Mouse (Mus musculus): ENCODE results near the gene Plch2. TPM values are rescaled to one million over a fixed set of nuclear protein-coding genes. Genes with fewer than 3 reads are reported as not detected.

Gene Plch2
- polyA plus RNA-seq, 1 experiment = not detected

GRCm38 (mm10) chr4:155076677-155077076 lies 20.1 kb upstream of the Plch2 start:
- TF ChIP-seq GATA1 (IDR thresholded peaks at IDR 0.05; ENCODE audit: low read length) (no peak), TAL1 (IDR thresholded peaks at IDR 0.05; ENCODE audit: low read length) (no peak)
- peaks cover 89% of the 10 kb centered on the region for H3K36me3 ChIP-seq (ENCODE audit: control insufficient read depth)

GRCm38 (mm10) chr4:155075813-155076212 lies 19.2 kb upstream of the Plch2 start:
- H3K36me3 ChIP-seq (ENCODE audit: control insufficient read depth) = peaks cover 91% of the 10 kb centered on the region
- H3K4me1 ChIP-seq (ENCODE audit: control insufficient read depth) = peaks cover 2% of the 10 kb centered on the region; the same call in 1 of the 2 replicates
- H3K9me3 ChIP-seq (ENCODE audit: control insufficient read depth, low read length) = no peaks in the 10 kb centered on the region
- TF ChIP-seq TAL1 (IDR thresholded peaks at IDR 0.05; ENCODE audit: low read length) = no peak
- no peak for TF ChIP-seq GATA1 (IDR thresholded peaks at IDR 0.05; ENCODE audit: low read length)
- H3K4me3 ChIP-seq (replicated peaks) = no peak overlapping the region
- no peaks in the 10 kb centered on the region for H3K27me3 ChIP-seq (ENCODE audit: control insufficient read depth)

More at GRCm38 (mm10) chr4:155076677-155077076, 20.1 kb upstream of the Plch2 start:
- H3K4me3 ChIP-seq (replicated peaks) = no peak overlapping the region
- peaks cover 4% of the 10 kb centered on the region; the same call in 1 of the 2 replicates for H3K4me1 ChIP-seq (ENCODE audit: control insufficient read depth)
- no peaks in the 10 kb centered on the region for H3K27me3 ChIP-seq (ENCODE audit: control insufficient read depth)
- H3K9me3 ChIP-seq (ENCODE audit: control insufficient read depth, low read length) = no peaks in the 10 kb centered on the region

- Histone ChIP-seq H3K4me3 (replicated peaks) (no peak overlapping the region), H3K9me3 (ENCODE audit: control insufficient read depth, low read length) (no peaks in the 10 kb centered on the region), H3K27me3 (ENCODE audit: control insufficient read depth) (no peaks in the 10 kb centered on the region), H3K4me1 (ENCODE audit: control insufficient read depth) (peaks cover 2% of the 10 kb centered on the region; the same call in 1 of the 2 replicates), H3K36me3 (ENCODE audit: control insufficient read depth) (peaks cover 91% of the 10 kb centered on the region)
- TF ChIP-seq GATA1 (IDR thresholded peaks at IDR 0.05; ENCODE audit: low read length) (no peak), TAL1 (IDR thresholded peaks at IDR 0.05; ENCODE audit: low read length) (no peak)
Measured at GRCm38 (mm10) chr4:155075137-155075536, 18.6 kb upstream of the Plch2 start.

- Histone ChIP-seq H3K27me3 (ENCODE audit: control insufficient read depth) (no peaks in the 10 kb centered on the region), H3K36me3 (ENCODE audit: control insufficient read depth) (peaks cover 91% of the 10 kb centered on the region), H3K4me1 (ENCODE audit: control insufficient read depth) (peaks cover 8% of the 10 kb centered on the region), H3K9me3 (ENCODE audit: control insufficient read depth, low read length) (no peaks in the 10 kb centered on the region), H3K4me3 (replicated peaks) (no peak overlapping the region)
- no peak for TF ChIP-seq GATA1 (IDR thresholded peaks at IDR 0.05; ENCODE audit: low read length)
- no peak for TF ChIP-seq TAL1 (IDR thresholded peaks at IDR 0.05; ENCODE audit: low read length)
Measured at GRCm38 (mm10) chr4:155074418-155074817, 17.8 kb upstream of the Plch2 start.

GRCm38 (mm10) chr4:155070921-155071320 lies 14.3 kb upstream of the Plch2 start:
- H3K4me1 ChIP-seq (ENCODE audit: control insufficient read depth) = peaks cover 39% of the 10 kb centered on the region
- H3K9me3 ChIP-seq (ENCODE audit: control insufficient read depth, low read length) = no peaks in the 10 kb centered on the region
- TF ChIP-seq TAL1 (IDR thresholded peaks at IDR 0.05; ENCODE audit: low read length) = no peak
- TF ChIP-seq GATA1 (IDR thresholded peaks at IDR 0.05; ENCODE audit: low read length) = no peak
- no peaks in the 10 kb centered on the region for H3K27me3 ChIP-seq (ENCODE audit: control insufficient read depth)
- H3K4me3 ChIP-seq (replicated peaks) = no peak overlapping the region
- peaks cover 81% of the 10 kb centered on the region for H3K36me3 ChIP-seq (ENCODE audit: control insufficient read depth)

GRCm38 (mm10) chr4:155070199-155070598 lies 13.6 kb upstream of the Plch2 start:
- H3K36me3 ChIP-seq (ENCODE audit: control insufficient read depth) = peaks cover 74% of the 10 kb centered on the region
- H3K4me1 ChIP-seq (ENCODE audit: control insufficient read depth) = peaks cover 41% of the 10 kb centered on the region
- H3K27me3 ChIP-seq (ENCODE audit: control insufficient read depth) = no peaks in the 10 kb centered on the region
- H3K4me3 ChIP-seq (replicated peaks) = no peak overlapping the region
- no peaks in the 10 kb centered on the region for H3K9me3 ChIP-seq (ENCODE audit: control insufficient read depth, low read length)
- TF ChIP-seq GATA1 (IDR thresholded peaks at IDR 0.05; ENCODE audit: low read length) = no peak

- peaks cover 64% of the 10 kb centered on the region for H3K36me3 ChIP-seq (ENCODE audit: control insufficient read depth)
- TF ChIP-seq GATA1 (IDR thresholded peaks at IDR 0.05; ENCODE audit: low read length) = no peak
- no peak for TF ChIP-seq TAL1 (IDR thresholded peaks at IDR 0.05; ENCODE audit: low read length)
- H3K4me3 ChIP-seq (replicated peaks) = no peak overlapping the region
- H3K27me3 ChIP-seq (ENCODE audit: control insufficient read depth) = no peaks in the 10 kb centered on the region
- no peaks in the 10 kb centered on the region for H3K9me3 ChIP-seq (ENCODE audit: control insufficient read depth, low read length)
- peaks cover 40% of the 10 kb centered on the region for H3K4me1 ChIP-seq (ENCODE audit: control insufficient read depth)
Measured at GRCm38 (mm10) chr4:155069191-155069590, 12.6 kb upstream of the Plch2 start.

GRCm38 (mm10) chr4:155068357-155068972 lies 11.9 kb upstream of the Plch2 start:
- no peak for TF ChIP-seq TAL1 (IDR thresholded peaks at IDR 0.05; ENCODE audit: low read length)
- no peak for TF ChIP-seq GATA1 (IDR thresholded peaks at IDR 0.05; ENCODE audit: low read length)
- H3K9me3 ChIP-seq (ENCODE audit: control insufficient read depth, low read length) = no peaks in the 10 kb centered on the region
- H3K4me1 ChIP-seq (ENCODE audit: control insufficient read depth) = peaks cover 46% of the 10 kb centered on the region
- H3K36me3 ChIP-seq (ENCODE audit: control insufficient read depth) = peaks cover 57% of the 10 kb centered on the region
- no peaks in the 10 kb centered on the region for H3K27me3 ChIP-seq (ENCODE audit: control insufficient read depth)
- no peak overlapping the region for H3K4me3 ChIP-seq (replicated peaks)

GRCm38 (mm10) chr4:155066834-155067522 lies 10.4 kb upstream of the Plch2 start, which contains the start of gene Pex10:
TSS of gene Pex10 (plus strand) at chr4:155067016.
- Histone ChIP-seq H3K4me1 (ENCODE audit: control insufficient read depth) (peaks cover 46% of the 10 kb centered on the region), H3K36me3 (ENCODE audit: control insufficient read depth) (peaks cover 42% of the 10 kb centered on the region), H3K4me3 (replicated peaks) (peak within 1 kb of the TSS; percentile 69), H3K27me3 (ENCODE audit: control insufficient read depth) (peaks cover under 1% of the 10 kb centered on the region; the same call in 1 of the 2 replicates), H3K9me3 (ENCODE audit: control insufficient read depth, low read length) (no peaks in the 10 kb centered on the region)
- TF ChIP-seq GATA1 (IDR thresholded peaks at IDR 0.05; ENCODE audit: low read length) (no peak), TAL1 (IDR thresholded peaks at IDR 0.05; ENCODE audit: low read length) (no peak)

All from erythroblast, embryonic 14.5 days (primary cell).